Mouse (Mus musculus): Measurements from ENCODE around the gene Pak1ip1. TPM values are rescaled to one million over a fixed set of nuclear protein-coding genes. Genes with fewer than 3 reads are reported as not detected.
A peak's percentile ranks its signal among the peaks of the same experiment; 100 is the strongest.

Gene Pak1ip1
- total RNA-seq, 2 experiments from 2014 or later = 63.5 to 88.0 TPM

- no peak for ATAC-seq (replicated peaks; ENCODE audit: low FRiP score, poor library complexity, severe bottlenecking)
Measured at GRCm38 (mm10) chr13:41000140-41000925, 490 bp upstream of the Pak1ip1 start.

- no peak for ATAC-seq (replicated peaks; ENCODE audit: low FRiP score, poor library complexity, severe bottlenecking)
Measured at GRCm38 (mm10) chr13:41002001-41002400, 1.2 kb downstream of the Pak1ip1 start.

- ATAC-seq (replicated peaks; ENCODE audit: low FRiP score, poor library complexity, severe bottlenecking) = no peak
Measured at GRCm38 (mm10) chr13:41006244-41006643, 5.4 kb downstream of the Pak1ip1 start.

GRCm38 (mm10) chr13:41008271-41008670, 7.4 kb downstream of the Pak1ip1 start:
- no peak for ATAC-seq (replicated peaks; ENCODE audit: low FRiP score, poor library complexity, severe bottlenecking)

- ATAC-seq (replicated peaks; ENCODE audit: low FRiP score, poor library complexity, severe bottlenecking) = no peak
Measured at GRCm38 (mm10) chr13:41008946-41009345, 8.1 kb downstream of the Pak1ip1 start.

GRCm38 (mm10) chr13:41015829-41016634, 15.2 kb downstream of the Pak1ip1 start, which contains the start of gene Tmem14c:
TSS of gene Tmem14c (plus strand) at chr13:41016292.
- peak; percentile 84 for ATAC-seq (replicated peaks; ENCODE audit: low FRiP score, poor library complexity, severe bottlenecking)

- ATAC-seq (replicated peaks; ENCODE audit: low FRiP score, poor library complexity, severe bottlenecking) = 0 out of 2 replicates have a peak, but pooled peaks have one; percentile 16
Measured at GRCm38 (mm10) chr13:41016797-41017405, 16.1 kb downstream of the Pak1ip1 start.

GRCm38 (mm10) chr13:41017832-41018231, 17.0 kb downstream of the Pak1ip1 start:
- peak; percentile 47 for ATAC-seq (replicated peaks; ENCODE audit: low FRiP score, poor library complexity, severe bottlenecking)

- no peak for ATAC-seq (replicated peaks; ENCODE audit: low FRiP score, poor library complexity, severe bottlenecking)
Measured at GRCm38 (mm10) chr13:41018236-41018635, 17.4 kb downstream of the Pak1ip1 start.

- ATAC-seq (replicated peaks; ENCODE audit: low FRiP score, poor library complexity, severe bottlenecking) = peak; percentile 55
Measured at GRCm38 (mm10) chr13:41018756-41019591, 18.2 kb downstream of the Pak1ip1 start.

- ATAC-seq (replicated peaks; ENCODE audit: low FRiP score, poor library complexity, severe bottlenecking) = no peak
Measured at GRCm38 (mm10) chr13:41020494-41020893, 19.7 kb downstream of the Pak1ip1 start.

GRCm38 (mm10) chr13:41021607-41022006, 20.8 kb downstream of the Pak1ip1 start:
- ATAC-seq (replicated peaks; ENCODE audit: low FRiP score, poor library complexity, severe bottlenecking) = no peak

GRCm38 (mm10) chr13:41022099-41022498, 21.3 kb downstream of the Pak1ip1 start:
- ATAC-seq (replicated peaks; ENCODE audit: low FRiP score, poor library complexity, severe bottlenecking) = no peak

- peak; percentile 56; the same call in 1 of the 2 replicates for ATAC-seq (replicated peaks; ENCODE audit: low FRiP score, poor library complexity, severe bottlenecking)
Measured at GRCm38 (mm10) chr13:41030098-41030497, 29.3 kb downstream of the Pak1ip1 start.

GRCm38 (mm10) chr13:41042511-41042910, 41.7 kb downstream of the Pak1ip1 start:
- ATAC-seq (replicated peaks; ENCODE audit: low FRiP score, poor library complexity, severe bottlenecking) = no peak

GRCm38 (mm10) chr13:41045901-41046300, 45.1 kb downstream of the Pak1ip1 start:
- no peak for ATAC-seq (replicated peaks; ENCODE audit: low FRiP score, poor library complexity, severe bottlenecking)

GRCm38 (mm10) chr13:41047280-41047679, 46.5 kb downstream of the Pak1ip1 start:
- no peak for ATAC-seq (replicated peaks; ENCODE audit: low FRiP score, poor library complexity, severe bottlenecking)

- no peak for ATAC-seq (replicated peaks; ENCODE audit: low FRiP score, poor library complexity, severe bottlenecking)
Measured at GRCm38 (mm10) chr13:41051965-41052364, 51.1 kb downstream of the Pak1ip1 start.

All from erythroid progenitor cell, adult 5-6 weeks (primary cell).